Mouse (Mus musculus) midbrain, embryonic 15.5 days (tissue): ENCODE results near the gene Il12rb2. TPM values are rescaled to one million over a fixed set of nuclear protein-coding genes. Genes with fewer than 3 reads are reported as not detected.

Source experiments
- ATAC-seq: fragments of 200-750 bp; cut with Nextera tagmentation; replicated peaks from 2 replicates; pipeline ENCODE4 v1.8.0; 2017; ENCODE audit warnings: moderate TSS enrichment
- H3K27ac ChIP-seq: fragments of 300-500 bp; sonication (generic); 2 replicates; pipeline ENCODE4 v1.5.1; 2015; ENCODE audit warnings: mild to moderate bottlenecking, inconsistent platforms
- H3K27me3 ChIP-seq: fragments of 300-500 bp; sonication (generic); replicated peaks from 2 replicates; pipeline ENCODE4 v1.6.1; 2015; ENCODE audit warnings: inconsistent platforms
- H3K36me3 ChIP-seq: fragments of 300-500 bp; sonication (generic); replicated peaks from 2 replicates; pipeline ENCODE4 v1.6.1; 2015; ENCODE audit warnings: inconsistent platforms
- H3K4me1 ChIP-seq: fragments of 300-500 bp; sonication (generic); 2 replicates; pipeline ENCODE4 v1.6.1; 2015; ENCODE audit warnings: inconsistent platforms
- H3K4me2 ChIP-seq: fragments of 300-500 bp; sonication (generic); 2 replicates; pipeline ENCODE4 v1.6.1; 2015; ENCODE audit warnings: inconsistent platforms, mild to moderate bottlenecking, moderate library complexity
- H3K4me3 ChIP-seq: fragments of 300-500 bp; sonication (generic); 2 replicates; pipeline ENCODE4 v1.5.1; 2015; ENCODE audit warnings: mild to moderate bottlenecking, inconsistent platforms
- H3K9ac ChIP-seq: fragments of 300-500 bp; sonication (generic); 2 replicates; pipeline ENCODE4 v1.6.1; 2015; ENCODE audit warnings: mild to moderate bottlenecking, inconsistent platforms
- H3K9me3 ChIP-seq: fragments of 300-500 bp; sonication (generic); 2 replicates; pipeline ENCODE4 v1.6.1; 2016; ENCODE audit warnings: inconsistent platforms
- WGBS: fragments of 180-500 bp; shearing (Covaris S2); methylation state at CpG from one replicate; pipeline ENCODE4 v1.1.7; 2015; ENCODE audit warnings: mixed read lengths; 5-methylcytosine and 5-hydroxymethylcytosine counted together
- polyA plus RNA-seq: library from polyadenylated mRNA; unstranded; fragments of >200 nt; fragmentation: Nextera tagmentation; extraction: Ambion mirVana; gene quantifications from 2 replicates; pipeline ENCODE4 v1.2.1, GENCODE M21; 2015

Il12rb2 gene
- polyA plus RNA-seq, 1 experiment from 2014 or later, result 0.05 TPM

DNA sequence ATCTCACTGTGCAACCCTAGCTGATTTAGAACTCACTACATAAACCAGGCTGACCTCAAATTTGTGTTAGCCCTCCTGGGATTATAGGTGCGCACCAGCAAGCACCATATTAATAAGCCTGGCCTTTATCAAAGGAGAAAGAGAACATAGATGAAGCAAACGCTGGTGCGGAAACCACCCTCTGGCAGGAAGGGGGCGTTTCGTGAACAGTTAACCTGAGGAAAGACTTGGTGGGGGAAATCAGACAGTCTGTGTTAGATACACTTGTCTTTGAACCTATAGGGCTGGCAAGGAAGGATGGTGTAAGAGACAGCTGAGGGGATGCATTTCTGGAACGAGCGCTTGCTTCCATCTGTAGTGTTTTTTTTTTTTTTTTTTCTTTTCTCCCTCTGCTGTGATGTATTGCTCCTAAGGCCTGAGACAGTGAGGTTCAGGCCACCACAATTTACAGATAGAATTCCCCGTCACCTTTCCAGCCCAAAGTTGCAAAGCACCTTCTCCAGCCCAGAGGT is 58.1 kb downstream of the Il12rb2 start:
- no peak for ATAC-seq

DNA sequence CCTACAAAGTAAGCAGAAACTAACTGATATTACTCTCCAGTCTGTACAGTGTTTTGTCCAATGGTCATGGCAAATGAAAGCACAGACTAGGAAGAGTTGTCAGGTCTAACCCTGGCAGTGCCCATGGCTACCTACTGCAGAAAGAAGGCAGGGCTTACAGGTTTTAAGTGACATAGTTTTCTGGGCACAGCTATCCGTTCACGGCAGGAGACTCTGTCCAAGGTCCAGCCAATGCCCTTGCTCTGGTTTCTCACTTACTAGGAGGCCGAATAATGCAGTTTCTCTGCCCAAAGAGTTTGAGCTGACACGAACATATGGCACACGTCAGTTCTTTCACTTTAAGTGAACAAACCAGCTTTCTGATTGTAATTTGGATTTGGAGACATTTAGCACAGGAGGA is 58.9 kb downstream of the Il12rb2 start:
- H3K4me2 ChIP-seq, result no peak overlapping the region
- no peak for ATAC-seq
- no peak overlapping the region for H3K9ac ChIP-seq
- no peak overlapping the region for H3K4me3 ChIP-seq
- H3K27me3 ChIP-seq, result no peaks in the 10 kb centered on the region
- no peak overlapping the region for H3K27ac ChIP-seq
- H3K36me3 ChIP-seq, result no peaks in the 10 kb centered on the region
- WGBS, result 72% methylated on average over 5 of the region's 5 CpGs
- H3K9me3 ChIP-seq, result no peaks in the 10 kb centered on the region
- no peaks in the 10 kb centered on the region for H3K4me1 ChIP-seq

More for the DNA sequence above, 58.1 kb downstream of the Il12rb2 start:
- no peaks in the 10 kb centered on the region for H3K27me3 ChIP-seq
- H3K4me3 ChIP-seq, result no peak overlapping the region
- H3K27ac ChIP-seq, result no peak overlapping the region
- H3K36me3 ChIP-seq, result no peaks in the 10 kb centered on the region
- no peak overlapping the region for H3K4me2 ChIP-seq
- no peak overlapping the region for H3K9ac ChIP-seq
- H3K9me3 ChIP-seq, result no peaks in the 10 kb centered on the region
- H3K4me1 ChIP-seq, result no peaks in the 10 kb centered on the region
- 80% methylated on average over 8 of the region's 8 CpGs for WGBS

- Histone ChIP-seq H3K4me3 (no peak overlapping the region), H3K36me3 (no peaks in the 10 kb centered on the region), H3K4me2 (no peak overlapping the region), H3K9me3 (no peaks in the 10 kb centered on the region), H3K9ac (no peak overlapping the region), H3K27me3 (no peaks in the 10 kb centered on the region), H3K4me1 (no peaks in the 10 kb centered on the region), H3K27ac (no peak overlapping the region)
- ATAC-seq, result no peak
- WGBS, result 70% methylated on average over 1 of the region's 1 CpGs
These were observed 61.3 kb downstream of the Il12rb2 start for GRCm38 (mm10) chr6:67314697-67315096.

- no peak overlapping the region for H3K4me3 ChIP-seq
- no peaks in the 10 kb centered on the region for H3K36me3 ChIP-seq
- no peak for ATAC-seq
- no peak overlapping the region for H3K27ac ChIP-seq
- H3K9me3 ChIP-seq, result no peaks in the 10 kb centered on the region
- 87% methylated on average over 3 of the region's 3 CpGs for WGBS
- H3K9ac ChIP-seq, result no peak overlapping the region
- H3K4me2 ChIP-seq, result no peak overlapping the region
- H3K27me3 ChIP-seq, result no peaks in the 10 kb centered on the region
- no peaks in the 10 kb centered on the region for H3K4me1 ChIP-seq
These were observed 66.2 kb downstream of the Il12rb2 start for GRCm38 (mm10) chr6:67309752-67310151.

DNA sequence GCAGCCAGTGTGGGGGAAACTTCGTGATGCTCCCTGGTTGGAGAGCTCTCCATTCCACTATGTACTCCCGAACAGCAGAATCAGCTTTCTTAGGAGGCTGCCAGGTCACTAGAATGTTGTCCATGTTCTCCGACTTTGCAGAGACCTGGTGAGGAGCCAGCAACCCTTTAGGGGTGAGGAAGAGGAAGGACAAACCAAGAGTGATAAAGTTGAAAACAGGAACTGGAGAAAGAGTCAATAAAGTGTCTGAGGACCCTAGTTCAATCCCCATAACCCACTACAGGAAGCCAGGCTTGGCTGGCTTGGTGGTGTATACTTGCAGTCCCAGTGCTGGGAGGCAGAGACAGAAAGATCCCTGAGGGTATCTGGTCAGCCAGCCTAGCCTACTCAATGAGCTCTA is 67.0 kb downstream of the Il12rb2 start:
- Histone ChIP-seq H3K9ac (no peak overlapping the region), H3K4me2 (no peak overlapping the region), H3K9me3 (no peaks in the 10 kb centered on the region), H3K4me1 (no peaks in the 10 kb centered on the region), H3K36me3 (no peaks in the 10 kb centered on the region), H3K4me3 (no peak overlapping the region), H3K27me3 (no peaks in the 10 kb centered on the region), H3K27ac (no peak overlapping the region)
- no peak for ATAC-seq
- 89% methylated on average over 3 of the region's 3 CpGs for WGBS

- Histone ChIP-seq H3K27ac (no peak overlapping the region), H3K36me3 (no peaks in the 10 kb centered on the region), H3K4me2 (no peak overlapping the region), H3K9ac (no peak overlapping the region), H3K9me3 (no peaks in the 10 kb centered on the region), H3K27me3 (no peaks in the 10 kb centered on the region), H3K4me3 (no peak overlapping the region), H3K4me1 (no peaks in the 10 kb centered on the region)
- 90% methylated on average over 10 of the region's 10 CpGs for WGBS
- ATAC-seq, result no peak
These were observed 72.8 kb downstream of the Il12rb2 start for GRCm38 (mm10) chr6:67303210-67303609.

GRCm38 (mm10) chr6:67302471-67302870 is 73.5 kb downstream of the Il12rb2 start:
- H3K4me1 ChIP-seq, result no peaks in the 10 kb centered on the region
- no peaks in the 10 kb centered on the region for H3K9me3 ChIP-seq
- 84% methylated on average over 4 of the region's 4 CpGs for WGBS
- H3K36me3 ChIP-seq, result no peaks in the 10 kb centered on the region
- H3K4me2 ChIP-seq, result no peak overlapping the region
- no peak overlapping the region for H3K9ac ChIP-seq
- H3K27ac ChIP-seq, result no peak overlapping the region
- H3K27me3 ChIP-seq, result no peaks in the 10 kb centered on the region
- no peak overlapping the region for H3K4me3 ChIP-seq
- no peak for ATAC-seq

GRCm38 (mm10) chr6:67301230-67301629 is 74.8 kb downstream of the Il12rb2 start:
- H3K4me3 ChIP-seq, result no peak overlapping the region

DNA sequence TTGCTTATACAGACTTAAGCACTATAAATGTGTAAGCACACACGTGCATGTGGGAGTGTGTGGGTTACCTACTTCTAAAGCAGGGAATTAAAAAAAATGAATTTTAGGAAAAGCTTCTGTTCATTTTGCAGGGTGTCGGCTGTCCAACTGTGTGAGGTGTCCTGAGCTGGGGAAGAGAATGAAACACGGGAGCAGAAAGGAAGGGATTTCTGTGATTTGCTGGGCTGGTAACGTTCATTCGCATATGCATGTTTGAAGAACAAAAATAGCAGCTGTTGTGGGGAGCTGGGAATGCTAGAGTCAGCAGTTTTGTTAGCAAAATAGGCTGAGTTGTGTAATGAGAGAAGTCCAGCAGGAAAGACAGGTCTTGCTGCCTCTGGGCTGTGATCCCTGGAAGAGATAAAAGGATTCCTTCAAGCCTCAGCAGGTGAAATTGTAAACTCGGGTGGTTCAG is 75.3 kb downstream of the Il12rb2 start:
- no peak overlapping the region for H3K4me3 ChIP-seq
- WGBS, result 47% methylated on average over 6 of the region's 6 CpGs
- no peaks in the 10 kb centered on the region for H3K27me3 ChIP-seq
- no peaks in the 10 kb centered on the region for H3K9me3 ChIP-seq
- no peaks in the 10 kb centered on the region for H3K4me1 ChIP-seq
- ATAC-seq, result no peak
- no peak overlapping the region for H3K9ac ChIP-seq
- H3K4me2 ChIP-seq, result no peak overlapping the region
- no peak overlapping the region for H3K27ac ChIP-seq
- no peaks in the 10 kb centered on the region for H3K36me3 ChIP-seq

More at GRCm38 (mm10) chr6:67301230-67301629, 74.8 kb downstream of the Il12rb2 start:
- H3K9me3 ChIP-seq, result no peaks in the 10 kb centered on the region
- no peak overlapping the region for H3K9ac ChIP-seq
- no peak overlapping the region for H3K27ac ChIP-seq
- H3K36me3 ChIP-seq, result no peaks in the 10 kb centered on the region
- no peak overlapping the region for H3K4me2 ChIP-seq
- no peak for ATAC-seq
- 94% methylated on average over 3 of the region's 3 CpGs for WGBS
- H3K4me1 ChIP-seq, result no peaks in the 10 kb centered on the region
- H3K27me3 ChIP-seq, result no peaks in the 10 kb centered on the region

GRCm38 (mm10) chr6:67300300-67300699 is 75.7 kb downstream of the Il12rb2 start:
- Histone ChIP-seq H3K36me3 (no peaks in the 10 kb centered on the region), H3K9ac (no peak overlapping the region), H3K4me2 (no peak overlapping the region), H3K4me1 (no peaks in the 10 kb centered on the region), H3K9me3 (no peaks in the 10 kb centered on the region), H3K4me3 (no peak overlapping the region), H3K27ac (no peak overlapping the region), H3K27me3 (no peaks in the 10 kb centered on the region)
- WGBS, result 83% methylated on average over 4 of the region's 4 CpGs
- ATAC-seq, result no peak

DNA sequence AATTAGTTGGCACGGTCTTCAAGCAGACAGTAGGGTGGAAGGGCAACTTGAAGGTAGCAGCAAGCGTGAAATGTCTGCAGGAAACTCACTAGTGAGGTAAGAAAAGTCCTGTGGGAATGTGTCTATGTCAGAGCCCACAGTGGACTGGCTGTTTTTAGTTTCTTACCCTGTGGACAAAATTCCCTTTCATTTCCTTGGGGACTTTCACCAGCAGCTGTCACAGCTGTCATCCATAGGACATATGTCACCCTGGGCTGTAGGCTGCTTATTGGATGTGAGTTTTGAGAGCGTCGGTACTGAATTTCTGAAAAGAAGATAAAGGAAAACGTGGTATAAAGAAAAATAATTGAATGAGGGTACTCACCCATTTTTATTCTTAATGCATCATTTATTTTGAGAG is 77.2 kb downstream of the Il12rb2 start:
- Histone ChIP-seq H3K4me3 (no peak overlapping the region), H3K36me3 (no peaks in the 10 kb centered on the region), H3K4me1 (no peaks in the 10 kb centered on the region), H3K27me3 (no peaks in the 10 kb centered on the region), H3K27ac (no peak overlapping the region), H3K4me2 (no peak overlapping the region), H3K9me3 (no peaks in the 10 kb centered on the region), H3K9ac (no peak overlapping the region)
- ATAC-seq, result no peak
- WGBS, result 56% methylated on average over 5 of the region's 5 CpGs

DNA sequence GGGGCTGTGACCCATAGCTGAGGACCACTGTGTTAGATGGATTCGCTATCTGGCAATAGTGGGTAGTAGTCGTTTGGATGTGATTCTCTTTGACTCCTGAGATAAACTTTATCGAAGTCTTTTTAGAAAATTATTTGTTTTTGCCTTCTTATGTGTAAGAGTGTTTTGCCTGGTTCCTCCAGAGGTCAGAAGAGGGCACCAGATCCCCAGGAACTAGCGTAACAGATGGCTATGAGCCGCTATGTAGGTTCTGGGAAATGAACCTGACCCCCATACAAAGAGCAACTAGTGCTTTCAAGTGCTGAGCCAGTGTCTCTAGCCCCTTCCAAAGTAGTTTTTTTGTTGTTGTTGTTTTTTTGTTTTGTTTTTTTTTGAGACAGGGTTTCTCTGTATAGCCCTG is 79.9 kb downstream of the Il12rb2 start:
- Histone ChIP-seq H3K9ac (no peak overlapping the region), H3K27me3 (no peaks in the 10 kb centered on the region), H3K4me1 (no peaks in the 10 kb centered on the region), H3K36me3 (no peaks in the 10 kb centered on the region), H3K4me3 (no peak overlapping the region), H3K4me2 (no peak overlapping the region), H3K9me3 (no peaks in the 10 kb centered on the region), H3K27ac (no peak overlapping the region)
- 61% methylated on average over 5 of the region's 5 CpGs for WGBS
- ATAC-seq, result no peak

DNA sequence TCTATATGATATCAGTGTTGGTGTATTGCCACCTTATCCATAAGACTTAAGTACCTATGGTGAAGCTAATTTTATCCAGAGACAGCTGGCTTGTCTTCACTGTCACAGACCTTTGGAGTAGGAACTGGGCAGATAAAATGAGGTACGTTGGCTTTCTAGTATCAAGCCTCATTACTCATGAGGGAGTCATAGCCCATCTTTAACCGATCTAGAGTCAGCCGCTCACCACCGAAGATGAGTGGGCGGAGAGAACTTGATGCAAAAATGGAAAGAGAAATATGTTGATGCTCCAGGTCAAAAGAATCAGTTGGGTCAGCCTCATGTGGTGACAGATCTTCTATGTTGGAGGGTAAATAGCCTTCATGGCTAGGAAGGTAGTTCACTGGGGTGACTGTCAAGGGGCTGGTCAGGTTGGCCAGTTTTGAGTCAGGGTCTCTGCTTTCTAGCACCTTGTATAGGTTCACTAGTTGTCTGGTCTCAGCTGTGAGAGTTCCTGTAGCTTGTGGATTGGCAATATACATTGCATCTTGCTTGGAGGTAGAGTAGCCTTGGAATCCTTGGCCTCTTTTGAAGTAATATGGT is 83.9 kb downstream of the Il12rb2 start:
- Histone ChIP-seq H3K36me3 (0 out of 2 replicates have a peak, but pooled peaks cover 4% of the 10 kb centered on the region), H3K9me3 (no peaks in the 10 kb centered on the region), H3K4me1 (no peaks in the 10 kb centered on the region), H3K27me3 (no peaks in the 10 kb centered on the region), H3K9ac (no peak overlapping the region), H3K27ac (no peak overlapping the region), H3K4me3 (no peak overlapping the region), H3K4me2 (no peak overlapping the region)
- 84% methylated on average over 5 of the region's 5 CpGs for WGBS
- no peak for ATAC-seq
